20 mouse cellular contexts compared by ENCODE assay signal in the genomic region with DNA sequence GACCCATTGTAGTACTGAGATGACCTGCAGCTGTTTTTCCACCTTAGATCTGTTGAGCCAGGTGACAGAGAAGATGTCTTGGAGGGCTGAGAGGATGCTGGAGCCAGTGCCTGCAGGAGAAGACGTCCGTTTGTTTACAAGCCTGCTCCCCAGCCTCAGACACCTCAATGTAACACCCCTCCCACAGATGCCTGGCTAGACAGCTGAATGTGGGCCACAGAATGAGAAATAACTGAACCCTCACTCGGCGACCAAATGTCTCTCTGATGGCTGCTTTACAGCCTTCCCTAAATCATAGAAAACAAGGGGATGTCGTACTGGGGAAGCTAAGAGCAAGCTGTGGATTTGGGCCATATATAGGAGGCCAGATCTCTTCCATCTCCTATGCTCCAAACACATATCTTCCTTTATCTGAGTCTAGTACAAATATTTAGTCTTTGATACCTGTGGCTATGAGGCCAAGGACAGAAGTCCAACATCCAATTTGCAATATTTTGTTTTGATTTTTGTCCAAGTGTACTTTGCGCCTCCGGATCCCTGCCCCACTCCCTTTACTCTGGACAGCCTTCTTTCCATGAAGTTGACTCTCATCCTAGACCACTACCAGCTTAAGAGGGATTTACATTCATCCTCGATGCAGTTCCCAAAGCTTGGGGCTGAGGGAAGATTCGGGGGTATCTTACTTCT. TPM values are rescaled to one million over a fixed set of nuclear protein-coding genes. Genes with fewer than 3 reads are reported as not detected.
DNase-seq lines count a peak whose midpoint lies in the region; ATAC-seq and TF ChIP-seq lines count a peak whose summit lies in the region.
"Had no signal": no experiment of that assay in that cellular context is flagged by ENCODE, and none has a peak within 500 bp of the region (broad histone marks: within the 10 kb centered on the region; RNA-seq: fewer than 3 reads in every experiment).

No protein-coding gene starts in this region.

- H3K4me2 ChIP-seq in kidney, embryonic 14.5 days (replicated peaks; ENCODE audit: low read depth, low read length): no peak overlapping the region
- H3K4me2 ChIP-seq in liver, embryonic 15.5 days: no peak overlapping the region; the same call in 1 of the 2 replicates
- H3K4me2 ChIP-seq in liver, embryonic 12.5 days: no peak overlapping the region
- H3K4me2 ChIP-seq: embryonic facial prominence, embryonic 12.5 days; forebrain, embryonic 15.5 days; hindbrain, embryonic 12.5 days had no signal

- H3K27ac ChIP-seq in kidney, embryonic 14.5 days (ENCODE audit: low read depth, low read length): no peak overlapping the region
- H3K27ac ChIP-seq in liver, embryonic 15.5 days (replicated peaks): peak overlapping the region; percentile 63
- no peak overlapping the region for H3K27ac ChIP-seq in liver, embryonic 12.5 days
- peak overlapping the region; percentile 55; the same call in 1 of the 2 replicates for H3K27ac ChIP-seq in small intestine, adult 2 months (ENCODE audit: insufficient read depth, low read depth, low read length)
- H3K27ac ChIP-seq: embryonic facial prominence, embryonic 12.5 days; forebrain, embryonic 15.5 days; heart, embryonic 10.5 days; hindbrain, embryonic 12.5 days had no signal

- H3K4me1 ChIP-seq in kidney, embryonic 14.5 days (ENCODE audit: control insufficient read depth, insufficient read depth, low read length): peaks cover 10% of the 10 kb centered on the region; the same call in 1 of the 2 replicates
- H3K4me1 ChIP-seq in liver, embryonic 15.5 days (replicated peaks): peaks cover 48% of the 10 kb centered on the region
- H3K4me1 ChIP-seq in liver, embryonic 12.5 days: peaks cover 28% of the 10 kb centered on the region
- H3K4me1 ChIP-seq in small intestine, adult 2 months (ENCODE audit: control insufficient read depth, insufficient read depth, insufficient read length, low read length): peaks cover 80% of the 10 kb centered on the region
- H3K4me1 ChIP-seq: embryonic facial prominence, embryonic 12.5 days; forebrain, embryonic 15.5 days; hindbrain, embryonic 12.5 days had no signal

- no peak overlapping the region for H3K4me3 ChIP-seq in kidney, embryonic 14.5 days (ENCODE audit: low read length)
- H3K4me3 ChIP-seq in liver, embryonic 15.5 days (replicated peaks): no peak overlapping the region
- H3K4me3 ChIP-seq in liver, embryonic 12.5 days: no peak overlapping the region
- no peak overlapping the region for H3K4me3 ChIP-seq in small intestine, adult 2 months (ENCODE audit: low read depth, low read length)
- H3K4me3 ChIP-seq: embryonic facial prominence, embryonic 12.5 days; forebrain, embryonic 15.5 days; gastrocnemius, adult 2 months; heart, embryonic 10.5 days; hindbrain, embryonic 12.5 days had no signal

- no peak for ATAC-seq in kidney, embryonic 14.5 days (ENCODE audit: low FRiP score, low TSS enrichment)
- no peak for ATAC-seq in liver, embryonic 15.5 days (ENCODE audit: insufficient read depth)
- ATAC-seq in liver, embryonic 12.5 days: no peak
- ATAC-seq: forebrain, embryonic 15.5 days had no signal

- no peak for TF ChIP-seq CTCF in small intestine, adult 2 months (IDR thresholded peaks at IDR 0.05; ENCODE audit: extremely low read depth, insufficient read length, insufficient replicate concordance, low read depth, low read length)

- H3K27me3 ChIP-seq in kidney, embryonic 14.5 days (ENCODE audit: control insufficient read depth, insufficient read depth, low read length): no peaks in the 10 kb centered on the region
- H3K27me3 ChIP-seq in liver, embryonic 15.5 days: no peaks in the 10 kb centered on the region
- H3K27me3 ChIP-seq in liver, embryonic 12.5 days (replicated peaks): no peaks in the 10 kb centered on the region
- H3K27me3 ChIP-seq in small intestine, adult 2 months (ENCODE audit: control insufficient read depth, insufficient read depth, low read length): no peaks in the 10 kb centered on the region
- H3K27me3 ChIP-seq: embryonic facial prominence, embryonic 12.5 days; forebrain, embryonic 15.5 days; hindbrain, embryonic 12.5 days had no signal

- 59% methylated on average over 9 of the region's 9 CpGs for WGBS in kidney, embryonic 14.5 days
- WGBS in liver, embryonic 15.5 days (ENCODE audit: insufficient replicate concordance): 50% methylated on average over 9 of the region's 9 CpGs
- 62% methylated on average over 9 of the region's 9 CpGs for WGBS in liver, embryonic 12.5 days (ENCODE audit: insufficient replicate concordance)
- 44% methylated on average over 9 of the region's 9 CpGs for WGBS in small intestine, adult 2 months

- DNase-seq in heart, adult 11 months: peak; percentile 86
- DNase-seq in heart, adult 8-10 months (ENCODE audit: low spot score): no peak
- DNase-seq in kidney, adult 8-10 months: peak; percentile 67 to 74
- no peak for DNase-seq in ovary, postnatal 14 days (ENCODE audit: low spot score)
- DNase-seq: adrenal gland, postnatal 10 days; cerebellum, adult 11-12 months; cerebellum, adult 9-10 months; cerebellum, postnatal 25 days; gastrocnemius, adult 2 months; gastrocnemius, postnatal 25 days; heart, postnatal 10 days; heart, postnatal 4 days had no signal

- H3K9me3 ChIP-seq in kidney, embryonic 14.5 days (ENCODE audit: control insufficient read depth, low read length): no peaks in the 10 kb centered on the region
- no peaks in the 10 kb centered on the region for H3K9me3 ChIP-seq in liver, embryonic 15.5 days (replicated peaks)
- H3K9me3 ChIP-seq in liver, embryonic 12.5 days (replicated peaks): no peaks in the 10 kb centered on the region
- H3K9me3 ChIP-seq: embryonic facial prominence, embryonic 12.5 days; forebrain, embryonic 15.5 days; heart, embryonic 10.5 days; hindbrain, embryonic 12.5 days had no signal

- TF ChIP-seq POLR2A in small intestine, adult 2 months (IDR thresholded peaks at IDR 0.05; ENCODE audit: low read depth, low read length): no peak

- H3K9ac ChIP-seq in kidney, embryonic 14.5 days (ENCODE audit: low read depth, low read length): no peak overlapping the region
- no peak overlapping the region for H3K9ac ChIP-seq in liver, embryonic 15.5 days
- no peak overlapping the region for H3K9ac ChIP-seq in liver, embryonic 12.5 days
- H3K9ac ChIP-seq: embryonic facial prominence, embryonic 12.5 days; forebrain, embryonic 15.5 days; hindbrain, embryonic 12.5 days had no signal

- H3K36me3 ChIP-seq in kidney, embryonic 14.5 days (ENCODE audit: control insufficient read depth, insufficient read depth, low read length): no peaks in the 10 kb centered on the region
- H3K36me3 ChIP-seq in liver, embryonic 15.5 days (replicated peaks): peaks cover 3% of the 10 kb centered on the region; the same call in 1 of the 2 replicates
- peaks cover 7% of the 10 kb centered on the region; the same call in 1 of the 2 replicates for H3K36me3 ChIP-seq in liver, embryonic 12.5 days
- peaks cover 33% of the 10 kb centered on the region for H3K36me3 ChIP-seq in small intestine, adult 2 months (ENCODE audit: control insufficient read depth, insufficient read depth, low read length)
- H3K36me3 ChIP-seq: embryonic facial prominence, embryonic 12.5 days; forebrain, embryonic 15.5 days; heart, embryonic 10.5 days; hindbrain, embryonic 12.5 days had no signal

RNA-seq across cellular contexts. Expression of a gene that starts 12.7 kb away (rescaled TPM):
- 100 to 1,000 TPM; 341 to 454 (median 381) TPM for total RNA-seq in heart, adult 8-10 months (2022)
- polyA plus RNA-seq in kidney, embryonic 14.5 days (2014; fragmentation: Nextera tagmentation; extraction: Ambion mirVana): 12.7 and 21.9 TPM in 2 replicates
- 137 and 174 TPM in 2 replicates for polyA plus RNA-seq in liver, embryonic 15.5 days (2015; fragmentation: Nextera tagmentation; extraction: Ambion mirVana)
- 57.5 and 59.3 TPM in 2 replicates for polyA plus RNA-seq in liver, embryonic 12.5 days (2016; fragmentation: Nextera tagmentation; extraction: Ambion mirVana)
- 159 and 234 TPM in 2 replicates for polyA plus RNA-seq in small intestine, adult 2 months (2012; rRNA removed)

RNA-seq across cellular contexts. Expression of a gene that starts 28.9 kb away (rescaled TPM):
- total RNA-seq in heart, adult 8-10 months (2022): 10 to 100 TPM; 17.5 to 22.1 (median 20.3) TPM
- polyA plus RNA-seq in kidney, embryonic 14.5 days (2014; fragmentation: Nextera tagmentation; extraction: Ambion mirVana): 15.1 and 22.7 TPM in 2 replicates
- polyA plus RNA-seq in liver, embryonic 15.5 days (2015; fragmentation: Nextera tagmentation; extraction: Ambion mirVana): 8.3 and 9.7 TPM in 2 replicates
- 13.5 and 15.1 TPM in 2 replicates for polyA plus RNA-seq in liver, embryonic 12.5 days (2016; fragmentation: Nextera tagmentation; extraction: Ambion mirVana)
- 14.8 and 28.2 TPM in 2 replicates for polyA plus RNA-seq in small intestine, adult 2 months (2012; rRNA removed)

Comparison
In these comparisons a context has a peak if more than half of its experiments do, and no peak if none do; other contexts are left out.
1. DNase-seq: peak in heart, adult 11 months (single experiment) and kidney, adult 8-10 months (2 of 2); none in heart, adult 8-10 months (single experiment) and ovary, postnatal 14 days (single experiment).
2. H3K27ac ChIP-seq: peak in liver, embryonic 15.5 days (single experiment) and small intestine, adult 2 months (single experiment); none in kidney, embryonic 14.5 days (single experiment) and liver, embryonic 12.5 days (single experiment).